Mouse (Mus musculus): ENCODE measurements at regions not wholly inside any gene's neighbourhood (a gene's known extent, or its start where the extent isn't known, plus 50 kb on each side); places are given as distances from the start of the nearest gene placed in this dataset.

DNA sequence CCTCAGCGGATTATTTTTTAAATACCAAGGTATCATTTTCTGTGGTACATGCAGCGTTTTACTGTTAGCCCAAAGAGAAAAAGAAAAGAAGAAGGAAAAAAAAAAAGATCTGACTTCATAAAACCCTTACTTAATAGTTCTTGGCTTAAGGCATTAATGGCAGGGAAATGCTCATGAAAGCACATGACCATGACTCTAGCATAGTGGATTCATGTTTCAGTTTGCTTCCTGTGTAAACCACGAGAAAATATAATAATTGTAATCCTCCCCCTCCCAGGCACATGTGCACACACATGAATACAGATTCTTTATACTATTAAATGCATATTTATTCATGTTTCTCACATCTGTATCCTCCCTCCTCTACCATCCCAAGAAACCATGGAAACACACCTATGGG, 486.9 kb upstream of the Gm9747 start:
- DNase-seq, result no peak

DNA sequence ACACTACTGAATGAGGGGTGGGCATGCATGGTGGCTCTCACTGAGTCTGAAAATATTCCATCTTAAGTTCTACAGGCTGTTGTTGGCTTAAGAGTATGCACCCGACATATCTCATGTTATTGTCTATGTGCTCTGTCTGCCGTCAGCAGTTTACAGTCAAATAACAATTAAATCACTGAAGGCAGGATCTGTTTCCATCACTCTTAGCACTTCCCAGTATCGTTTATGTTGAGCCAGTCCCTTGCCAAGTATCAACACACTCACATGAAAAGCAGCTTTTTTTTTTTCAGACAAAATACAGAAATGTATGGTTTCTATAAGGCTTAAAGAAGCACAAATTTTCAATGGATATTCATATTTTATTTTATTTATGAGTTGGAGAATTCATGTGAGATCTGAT, 485.9 kb upstream of the Gm9747 start:
- no peak for DNase-seq

DNA sequence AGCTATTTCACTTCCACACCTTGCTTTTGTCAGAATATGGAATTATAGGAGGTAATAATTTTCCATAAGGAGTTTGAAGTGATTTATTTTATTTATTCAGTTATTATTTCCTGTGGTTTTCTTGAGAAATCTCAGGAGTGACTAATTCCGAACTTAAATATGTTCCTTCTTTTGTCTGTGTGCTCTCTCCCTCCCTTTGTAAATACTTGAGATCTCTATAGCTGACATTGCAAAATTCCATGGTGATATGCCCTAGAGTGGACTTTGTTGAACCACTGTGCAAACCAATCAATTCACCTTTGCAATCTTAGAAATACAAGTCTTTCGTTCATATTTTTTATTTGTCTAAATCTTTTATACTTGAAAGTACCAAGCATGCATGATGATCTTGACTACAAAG, 478.8 kb upstream of the Gm9747 start:
- DNase-seq, result no peak

DNA sequence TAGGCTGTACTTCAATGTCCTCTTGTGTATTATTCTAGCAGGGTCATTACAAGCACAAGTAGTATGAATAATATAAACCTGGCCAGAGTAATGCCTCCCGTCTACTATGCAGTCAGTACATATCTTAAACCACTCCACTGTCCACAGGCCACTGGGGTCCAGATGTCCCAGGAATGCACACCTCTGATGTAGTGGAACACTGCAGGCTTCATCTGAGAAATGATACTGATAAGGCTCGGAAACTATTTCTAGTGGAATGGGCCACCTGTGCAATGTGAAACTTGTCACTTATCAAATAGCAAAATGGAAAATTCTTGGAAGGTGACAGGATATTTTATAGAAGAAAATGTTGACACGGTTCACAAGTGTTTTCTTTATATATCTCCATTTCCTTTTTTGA, 477.6 kb upstream of the Gm9747 start:
- DNase-seq, result no peak

DNA sequence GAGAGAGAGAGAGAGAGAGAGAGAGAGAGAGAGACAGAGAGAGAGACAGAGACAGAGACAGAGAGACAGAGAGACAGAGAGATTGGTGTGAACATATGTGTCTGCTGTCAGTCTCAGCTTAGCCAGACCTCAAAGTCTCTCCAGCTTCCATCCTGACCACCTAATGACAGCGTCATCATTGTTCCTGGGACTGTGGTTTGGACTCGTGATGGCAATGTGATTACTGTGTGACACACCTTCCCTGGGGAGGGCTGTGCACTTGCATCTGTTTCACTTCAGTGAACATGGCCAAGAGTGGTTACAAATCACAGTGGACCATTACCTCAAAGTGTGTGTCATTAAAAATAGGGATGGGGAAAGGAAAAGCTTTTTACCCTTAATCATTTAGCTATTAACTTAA, 477.2 kb upstream of the Gm9747 start:
- DNase-seq, result peak in 1 of 2 experiments; percentile 2

DNA sequence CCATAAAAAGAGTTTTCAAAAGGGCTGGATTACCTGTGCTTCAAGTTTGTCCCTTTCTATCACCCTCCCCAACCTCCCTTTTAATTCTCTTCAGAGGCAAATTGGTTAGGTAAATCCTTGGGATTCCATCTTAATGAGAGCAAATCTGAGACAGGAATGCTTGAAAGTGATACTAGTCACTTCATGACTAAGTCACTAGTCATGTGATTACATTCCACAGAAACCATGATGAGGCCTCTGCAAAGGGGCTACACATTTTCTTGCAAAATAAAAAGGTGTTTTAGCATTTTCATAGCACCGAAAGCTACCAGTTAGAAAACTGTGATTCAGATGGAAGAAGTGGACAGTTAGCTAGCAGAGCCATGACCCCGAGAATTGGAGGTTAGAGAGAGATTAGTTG, 473.0 kb upstream of the Gm9747 start:
- DNase-seq, result no peak

DNA sequence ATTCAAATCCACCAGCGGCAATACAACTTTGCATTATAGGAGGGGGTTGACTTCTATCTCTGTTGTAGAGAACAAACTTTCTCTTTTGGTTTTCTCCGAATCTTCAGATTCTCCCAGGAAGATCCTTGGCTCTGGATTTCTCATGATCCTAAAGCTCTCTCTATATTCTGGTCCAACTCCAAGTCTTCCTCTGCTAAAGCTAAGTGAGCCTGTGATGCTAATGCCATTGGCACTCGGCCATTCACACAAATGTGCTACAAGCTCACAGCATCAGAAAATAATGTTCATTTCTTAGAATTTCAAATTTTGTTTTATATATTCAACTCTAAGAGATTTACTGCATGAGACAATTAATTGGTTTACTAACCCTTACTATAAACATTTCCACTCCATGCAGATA, 461.2 kb upstream of the Gm9747 start:
- no peak for DNase-seq

DNA sequence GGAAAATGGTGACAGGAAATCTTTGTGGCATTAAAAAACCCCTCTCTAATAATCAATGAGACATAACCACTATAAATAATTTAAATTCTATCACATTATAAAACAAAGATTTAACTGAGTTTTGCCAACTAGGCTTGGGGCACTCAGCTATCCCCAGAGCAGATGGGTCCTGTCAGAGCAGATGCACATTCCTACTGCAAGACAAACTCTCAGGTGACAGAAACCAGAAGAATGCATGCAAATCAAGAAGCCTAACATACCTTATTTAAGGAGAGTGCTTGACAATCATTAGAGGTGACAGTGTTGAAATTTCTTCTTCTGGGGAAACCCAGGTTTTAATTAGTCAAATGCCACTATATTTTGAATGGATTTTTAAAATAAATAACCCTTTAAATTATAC, 452.3 kb upstream of the Gm9747 start:
- DNase-seq, result no peak

DNA sequence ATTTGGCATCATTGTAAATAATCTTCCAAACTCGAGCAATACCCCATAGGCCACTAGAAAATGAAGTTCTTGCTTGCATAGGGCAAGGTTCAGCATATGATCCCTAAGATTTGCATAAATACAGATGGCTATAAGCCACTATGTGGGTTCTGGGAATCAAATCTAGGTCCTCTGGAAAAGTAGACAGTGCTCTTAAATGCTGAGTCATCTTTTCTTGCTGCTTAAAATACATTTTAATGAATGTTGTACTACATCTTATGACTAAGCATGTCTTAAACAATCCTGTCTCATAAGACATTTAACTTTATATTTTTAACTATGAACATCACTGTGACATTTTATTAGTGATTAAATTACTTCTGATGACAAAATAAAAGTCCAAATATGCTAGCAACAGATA, 448.6 kb upstream of the Gm9747 start:
- DNase-seq, result no peak

DNA sequence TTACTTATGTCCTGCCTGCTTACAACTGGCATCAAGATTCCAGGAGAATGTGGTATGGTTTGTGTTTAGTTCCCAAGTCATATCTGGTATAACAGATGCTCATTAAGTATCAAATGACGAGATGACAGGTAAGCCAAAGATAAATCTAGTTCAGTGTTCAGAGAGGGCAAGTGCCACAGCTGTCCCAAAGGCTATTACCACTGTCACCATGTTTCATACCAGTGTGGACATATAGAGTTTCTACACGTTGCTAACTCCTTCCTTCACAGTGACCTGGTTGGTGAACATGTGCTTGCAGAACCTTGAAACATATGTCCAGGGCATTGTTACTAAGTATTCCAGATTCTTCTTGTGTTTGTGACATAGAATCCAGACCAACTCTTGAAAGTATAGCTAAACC, 438.1 kb upstream of the Gm9747 start:
- no peak for DNase-seq

DNA sequence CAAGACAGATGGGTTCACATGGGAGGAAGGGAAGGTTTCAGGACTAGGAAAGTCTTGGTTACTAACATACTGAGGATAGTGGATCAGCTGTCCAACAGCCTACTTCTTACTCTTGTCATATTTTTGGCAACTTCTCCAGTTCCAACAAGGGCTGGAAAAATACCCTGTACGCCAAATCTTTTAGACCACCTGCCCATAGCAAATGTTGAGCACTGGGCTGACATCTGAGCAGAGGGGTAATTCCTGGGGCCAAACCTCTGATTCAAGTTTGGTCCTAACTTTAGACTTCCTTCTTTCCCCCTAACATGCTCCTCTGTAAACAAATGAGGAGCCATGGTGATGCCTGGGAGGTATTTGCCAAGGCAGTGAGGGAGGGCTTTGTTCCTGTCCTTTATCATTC, 437.5 kb upstream of the Gm9747 start:
- no peak for DNase-seq

DNA sequence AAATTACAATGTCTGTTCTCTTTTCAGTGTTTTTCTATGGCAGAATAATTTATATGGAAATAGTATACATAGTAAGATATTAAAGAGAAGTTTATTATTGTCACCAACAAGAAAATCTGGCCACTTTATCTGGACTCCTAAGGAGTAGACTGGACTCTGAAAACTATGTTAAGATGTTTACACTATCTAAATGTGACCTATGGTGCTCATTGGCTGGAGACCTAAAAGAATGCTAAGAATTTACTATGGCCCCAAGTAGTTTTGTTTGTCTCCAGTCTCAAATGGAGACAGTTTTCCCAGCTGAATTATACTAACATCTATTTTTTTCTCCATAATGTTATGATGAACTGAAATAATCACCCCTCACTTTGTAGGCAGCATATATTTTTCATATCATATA, 421.3 kb upstream of the Gm9747 start:
- DNase-seq, result no peak

DNA sequence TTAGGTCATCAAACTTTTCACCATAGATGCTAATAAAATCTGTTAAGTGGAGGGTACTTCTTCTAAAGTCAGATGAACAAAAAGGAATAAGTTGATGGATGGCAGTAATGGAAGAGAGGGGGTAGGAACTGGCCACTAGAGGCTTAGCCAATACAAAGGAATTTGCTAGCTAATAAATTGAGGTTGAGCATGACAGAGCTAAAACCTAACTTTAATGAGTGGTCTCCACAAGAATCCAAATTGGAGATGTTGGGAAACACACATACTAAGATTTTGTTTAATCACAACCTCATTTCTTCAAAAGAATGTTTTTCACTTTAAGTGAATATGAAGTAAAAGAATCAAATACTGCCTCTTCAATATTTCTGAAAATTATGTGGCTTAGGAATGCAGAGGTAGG, 414.0 kb upstream of the Gm9747 start:
- no peak for DNase-seq

DNA sequence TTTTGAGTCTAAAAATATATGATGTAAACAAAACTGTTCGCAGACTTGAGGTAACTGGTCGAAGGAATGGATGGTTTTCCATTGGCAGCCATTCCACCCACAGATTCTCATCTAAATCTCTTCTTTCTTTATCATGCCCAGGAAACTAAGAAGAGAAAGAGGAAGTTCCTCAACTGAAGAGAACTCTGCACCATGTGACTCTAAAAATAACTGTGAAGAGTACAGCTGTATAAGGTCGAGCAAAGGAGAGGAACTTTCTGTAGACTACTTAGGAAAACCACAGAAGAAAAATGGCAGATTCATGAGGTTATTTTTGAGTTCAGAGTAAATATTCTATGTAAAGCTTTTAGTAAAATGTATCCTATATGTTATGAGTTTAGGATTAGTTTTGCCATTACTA, 390.9 kb upstream of the Gm9747 start:
- DNase-seq, result no peak

DNA sequence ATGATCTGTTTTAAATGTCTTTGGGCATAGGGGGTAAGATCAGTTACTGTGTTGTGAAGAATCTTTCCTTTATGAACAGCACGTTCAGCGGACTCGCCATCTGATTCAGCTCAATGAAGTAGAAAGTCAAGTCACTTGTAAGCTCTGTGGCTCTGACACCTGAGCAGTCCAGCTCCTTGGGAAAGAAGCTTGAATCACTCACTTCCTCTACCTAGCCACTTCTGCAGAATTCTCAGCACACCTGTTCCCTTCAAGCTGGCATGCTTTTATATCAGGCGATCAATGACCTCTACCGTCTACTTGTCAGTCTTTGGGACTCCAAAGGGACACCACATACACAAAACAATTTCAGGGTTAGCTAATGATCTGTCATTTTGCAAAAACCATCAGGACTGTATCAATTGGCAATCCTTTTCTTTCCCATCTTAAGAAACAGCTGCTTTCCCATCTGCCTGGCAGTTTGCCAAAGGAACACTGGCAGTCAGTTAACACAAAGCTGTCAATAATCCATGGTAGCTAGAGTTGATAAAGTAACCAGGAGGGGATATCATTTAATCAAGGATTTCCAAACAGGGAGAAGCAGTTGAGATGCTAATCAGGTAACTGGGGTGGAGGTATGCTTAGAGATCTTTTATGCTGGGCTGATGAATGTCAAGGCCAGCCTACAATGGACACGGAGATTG, 382.3 kb upstream of the Gm9747 start:
- peak in 1 of 2 experiments; percentile 1 for DNase-seq

DNA sequence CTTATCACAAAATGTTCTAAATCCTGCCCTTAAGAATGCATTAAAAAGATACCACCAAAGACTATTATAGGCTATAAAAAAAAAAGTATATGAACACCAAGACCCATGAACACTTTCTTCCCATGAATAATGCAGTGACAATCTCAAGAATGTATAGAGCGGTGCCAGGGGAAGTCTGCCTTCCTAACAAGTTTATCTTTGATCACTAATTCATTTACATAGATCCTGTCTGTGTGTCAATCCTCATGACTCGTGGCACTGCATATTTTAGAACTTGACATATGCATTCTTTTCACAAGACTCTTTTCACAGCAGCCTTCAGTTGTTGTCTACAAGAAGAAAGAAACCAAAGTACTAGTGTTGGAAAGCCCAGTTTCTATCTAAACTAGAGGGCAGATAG, 373.4 kb upstream of the Gm9747 start:
- DNase-seq, result no peak

DNA sequence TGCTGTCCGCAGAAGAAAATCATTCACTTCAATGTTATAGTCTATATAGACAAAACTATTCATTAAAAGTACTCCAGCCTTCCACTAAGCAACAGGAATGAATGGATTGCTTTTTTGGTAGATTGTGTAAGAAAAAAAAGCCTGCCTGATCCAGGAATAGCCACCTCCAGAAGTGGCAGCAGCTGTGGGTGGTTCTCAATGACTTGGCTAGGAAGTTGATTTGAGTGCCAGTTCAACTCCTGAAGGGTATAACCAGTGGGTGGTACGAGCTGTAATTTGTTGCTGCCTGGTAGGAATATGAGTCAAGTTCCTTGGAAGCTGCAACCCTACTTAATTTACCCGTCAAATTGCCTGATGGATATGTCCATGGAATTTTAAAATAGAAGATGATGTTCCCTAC, 368.3 kb upstream of the Gm9747 start:
- DNase-seq, result no peak

DNA sequence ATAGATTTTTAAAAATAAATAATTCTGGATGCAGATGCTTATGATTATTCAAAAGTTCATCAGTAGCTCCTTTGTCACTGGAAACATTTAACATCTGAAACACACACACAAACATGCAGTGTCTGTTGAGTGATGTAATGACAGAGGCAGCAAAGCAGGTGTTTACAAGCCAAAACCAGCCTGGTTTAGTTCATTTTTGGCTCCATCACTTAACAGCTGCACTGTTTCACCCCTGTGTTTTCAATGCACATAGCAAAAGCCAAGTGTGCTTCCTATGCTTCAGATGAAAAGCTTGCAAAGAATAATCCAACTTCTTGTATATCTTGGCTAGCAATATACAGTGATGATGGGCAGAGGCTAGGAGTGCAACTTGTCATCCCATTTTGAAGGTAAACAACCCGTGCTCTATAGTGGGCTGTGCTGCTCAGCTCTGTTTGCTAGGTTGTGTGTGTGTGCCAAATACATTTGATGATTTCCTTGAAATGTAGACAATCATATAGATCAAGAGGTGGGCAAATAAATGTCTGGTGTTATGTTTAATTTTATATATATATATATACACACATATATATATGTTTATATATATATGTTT, 345.9 kb upstream of the Gm9747 start:
- no peak for DNase-seq

DNA sequence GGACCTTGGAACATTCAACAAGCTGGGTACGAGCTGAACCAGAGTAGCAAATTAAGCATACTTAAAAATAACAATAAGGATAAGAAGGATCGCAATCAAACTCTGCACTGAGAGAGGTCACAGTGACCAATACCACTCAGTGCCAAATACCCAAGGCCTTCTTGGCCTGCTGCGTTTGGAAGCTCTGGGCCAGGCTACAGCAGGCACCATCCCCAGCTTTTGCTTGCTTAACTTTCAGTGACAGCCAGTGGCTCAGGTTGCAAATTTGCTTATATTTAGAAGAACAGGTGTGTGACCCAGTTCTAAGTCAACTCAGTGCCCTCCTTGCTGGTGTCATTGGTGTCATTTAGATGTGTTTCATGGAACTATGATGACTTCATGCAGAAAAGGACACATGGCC, 335.7 kb upstream of the Gm9747 start:
- peak; percentile 20 to 25 for DNase-seq

DNA sequence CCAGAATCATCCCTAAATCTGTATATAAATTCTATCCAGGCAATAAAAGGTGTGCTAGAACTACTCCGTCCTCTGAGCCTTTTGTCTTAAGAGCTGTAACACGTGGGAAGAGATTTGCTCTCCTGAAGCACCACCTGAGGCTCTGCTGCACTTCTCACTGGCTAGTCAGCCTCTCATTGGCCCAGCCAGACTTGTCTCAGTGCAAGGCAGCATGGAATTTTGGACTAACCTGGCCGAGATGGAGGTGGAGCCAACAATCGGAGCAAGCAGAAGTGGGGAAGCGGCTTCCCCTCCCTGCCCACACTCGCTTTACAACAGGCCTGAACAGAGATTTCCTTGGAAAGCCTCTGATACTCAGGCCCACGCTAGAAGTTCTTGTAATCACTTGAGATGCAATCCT, 332.1 kb upstream of the Gm9747 start:
- no peak for DNase-seq

DNA sequence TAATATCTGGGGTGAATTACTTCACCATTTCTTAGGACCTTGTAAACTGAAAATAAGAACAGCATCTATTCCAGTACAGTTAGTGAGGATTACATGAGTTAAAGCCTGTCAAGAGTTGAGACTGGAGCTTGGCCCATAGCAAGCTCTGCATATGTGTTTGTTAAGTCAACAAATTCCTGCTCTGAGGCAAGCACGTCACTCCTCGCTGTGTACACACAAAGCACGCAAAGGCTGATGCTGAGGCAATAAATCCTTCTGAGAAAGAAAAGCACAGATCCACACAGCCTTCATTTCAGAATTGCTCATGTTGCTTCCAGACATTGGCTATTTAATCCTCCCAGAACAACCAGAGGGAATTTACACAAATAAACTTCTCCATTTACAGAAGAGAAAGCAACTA, 328.9 kb upstream of the Gm9747 start:
- DNase-seq, result no peak

DNA sequence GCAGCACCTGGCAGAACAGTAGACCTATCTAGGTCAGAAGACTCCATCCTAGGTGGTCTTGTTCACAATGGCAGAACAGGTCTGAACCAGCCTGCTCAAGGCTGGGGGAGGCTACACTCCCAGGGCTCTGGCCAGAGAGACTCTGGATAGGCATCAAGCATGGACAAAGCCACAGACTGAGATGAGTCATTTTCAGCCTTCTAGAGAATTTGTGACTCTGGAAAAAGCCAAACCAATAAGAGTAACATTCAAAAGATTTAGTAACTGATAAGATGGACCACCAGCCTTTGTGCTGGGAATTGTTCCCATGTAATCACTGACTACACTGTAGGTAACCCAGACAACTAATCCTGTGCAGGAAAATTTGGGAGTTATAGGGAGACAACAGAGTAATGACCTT, 320.3 kb upstream of the Gm9747 start:
- DNase-seq, result no peak

DNA sequence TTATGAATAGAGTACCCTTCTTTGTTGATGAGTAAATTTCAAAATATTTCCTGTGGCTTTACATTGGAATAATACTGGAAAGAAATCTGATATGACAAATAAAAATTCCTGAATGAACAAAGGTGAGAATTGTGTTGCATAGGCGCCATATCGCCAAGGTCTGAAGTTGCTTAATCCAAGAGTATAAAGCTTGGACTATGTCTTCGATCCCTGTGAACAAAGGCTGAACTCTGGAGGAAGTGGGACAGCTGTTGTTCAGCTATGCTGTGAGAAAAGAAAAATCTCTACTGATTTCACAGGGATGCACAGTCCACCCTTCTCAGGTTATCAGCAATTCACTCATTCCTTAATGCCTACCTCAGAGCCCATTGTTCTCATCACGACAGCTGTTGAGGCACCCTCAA, 319.3 kb upstream of the Gm9747 start:
- DNase-seq, result no peak

DNA sequence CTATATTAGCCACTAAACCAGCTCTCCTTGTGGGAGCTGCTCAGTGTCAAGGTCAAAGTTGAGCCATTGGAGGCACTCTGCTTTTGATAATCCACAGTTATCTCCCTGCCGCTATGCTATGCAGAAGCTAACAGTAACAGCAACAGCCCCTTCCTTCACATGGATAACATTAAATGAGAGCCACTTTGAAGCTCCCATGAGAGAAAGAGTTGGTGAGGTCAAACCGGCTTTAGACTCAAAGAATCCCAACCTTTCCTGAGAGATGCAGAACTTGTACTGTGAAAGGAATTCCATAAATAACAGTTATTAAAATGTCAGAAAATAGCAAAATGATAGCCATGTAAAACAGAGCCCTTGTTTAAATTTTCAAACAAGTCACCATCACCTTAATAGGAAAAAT, 316.1 kb upstream of the Gm9747 start:
- DNase-seq, result no peak

DNA sequence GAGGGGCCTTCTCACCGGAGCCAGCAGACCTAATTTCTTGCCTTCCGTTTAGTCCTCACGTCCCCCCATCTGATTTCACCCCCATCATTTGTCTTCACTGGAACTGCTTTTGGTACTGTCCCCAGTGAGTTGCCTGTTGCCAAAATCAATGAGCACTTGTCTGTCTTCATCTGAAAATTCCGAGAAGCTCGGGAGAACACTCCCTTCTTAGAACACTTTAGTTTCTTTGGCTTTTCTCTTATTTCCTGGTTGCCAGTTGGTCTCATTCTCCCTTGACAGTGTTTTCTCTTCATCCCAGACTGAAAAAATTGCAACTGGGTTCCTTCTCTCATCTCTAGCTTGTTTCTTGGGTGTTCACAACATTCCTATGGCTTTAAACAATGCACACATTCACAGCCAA, 305.2 kb upstream of the Gm9747 start:
- no peak for DNase-seq
